Mouse (Mus musculus): ENCODE results near the gene Tcirg1. TPM values are rescaled to one million over a fixed set of nuclear protein-coding genes. Genes with fewer than 3 reads are reported as not detected.

Tcirg1 gene
- polyA plus RNA-seq, 1 experiment, result 488 TPM

GRCm38 (mm10) chr19:3942986-3943735, 36.2 kb upstream of the Tcirg1 start:
- no peak for TF ChIP-seq CTCF (IDR thresholded peaks at IDR 0.05; ENCODE audit: low read depth, low read length)
- no peak for TF ChIP-seq POLR2A (IDR thresholded peaks at IDR 0.05; ENCODE audit: borderline replicate concordance, low read depth, low read length)
- Histone ChIP-seq H3K4me3 (ENCODE audit: insufficient read depth, low read length) (no peak overlapping the region), H3K4me1 (ENCODE audit: control insufficient read depth, insufficient read depth, low read length) (peaks cover 8% of the 10 kb centered on the region; the same call in 1 of the 2 replicates), H3K27ac (ENCODE audit: insufficient read depth, low read depth, low read length) (no peak overlapping the region)

GRCm38 (mm10) chr19:3942315-3942714, 35.4 kb upstream of the Tcirg1 start:
- Histone ChIP-seq H3K4me1 (ENCODE audit: control insufficient read depth, insufficient read depth, low read length) (peaks cover 15% of the 10 kb centered on the region), H3K4me3 (ENCODE audit: insufficient read depth, low read length) (no peak overlapping the region), H3K27ac (ENCODE audit: insufficient read depth, low read depth, low read length) (no peak overlapping the region)
- TF ChIP-seq CTCF (IDR thresholded peaks at IDR 0.05; ENCODE audit: low read depth, low read length), result no peak
- no peak for TF ChIP-seq POLR2A (IDR thresholded peaks at IDR 0.05; ENCODE audit: borderline replicate concordance, low read depth, low read length)

- TF ChIP-seq POLR2A (IDR thresholded peaks at IDR 0.05; ENCODE audit: borderline replicate concordance, low read depth, low read length) (no peak), CTCF (IDR thresholded peaks at IDR 0.05; ENCODE audit: low read depth, low read length) (no peak)
- H3K27ac ChIP-seq (ENCODE audit: insufficient read depth, low read depth, low read length), result peak overlapping the region; percentile 97
- H3K4me1 ChIP-seq (ENCODE audit: control insufficient read depth, insufficient read depth, low read length), result peaks cover 44% of the 10 kb centered on the region
- H3K4me3 ChIP-seq (ENCODE audit: insufficient read depth, low read length), result peak overlapping the region; percentile 87
These were observed 29.2 kb upstream of the Tcirg1 start for GRCm38 (mm10) chr19:3935896-3936850.

- peaks cover 46% of the 10 kb centered on the region for H3K4me1 ChIP-seq (ENCODE audit: control insufficient read depth, insufficient read depth, low read length)
- TF ChIP-seq POLR2A (IDR thresholded peaks at IDR 0.05; ENCODE audit: borderline replicate concordance, low read depth, low read length) (no peak; the same call in 1 of the 2 replicates), CTCF (IDR thresholded peaks at IDR 0.05; ENCODE audit: low read depth, low read length) (no peak)
- peak within 1 kb of the TSS; percentile 87 for H3K4me3 ChIP-seq (ENCODE audit: insufficient read depth, low read length)
- H3K27ac ChIP-seq (ENCODE audit: insufficient read depth, low read depth, low read length), result peak within 1 kb of the TSS; percentile 97
These were observed 28.3 kb upstream of the Tcirg1 start, which contains the start of gene Unc93b1 for GRCm38 (mm10) chr19:3935032-3935895. Unc93b1 (plus strand) TSS chr19:3935186.

- no peak; the same call in 1 of the 2 replicates for TF ChIP-seq POLR2A (IDR thresholded peaks at IDR 0.05; ENCODE audit: borderline replicate concordance, low read depth, low read length)
- no peak for TF ChIP-seq CTCF (IDR thresholded peaks at IDR 0.05; ENCODE audit: low read depth, low read length)
- Histone ChIP-seq H3K4me3 (ENCODE audit: insufficient read depth, low read length) (peak overlapping the region; percentile 60), H3K4me1 (ENCODE audit: control insufficient read depth, insufficient read depth, low read length) (peaks cover 53% of the 10 kb centered on the region), H3K27ac (ENCODE audit: insufficient read depth, low read depth, low read length) (peak overlapping the region; percentile 90)
These were observed 24.8 kb upstream of the Tcirg1 start for GRCm38 (mm10) chr19:3931716-3932115.

- Histone ChIP-seq H3K4me1 (ENCODE audit: control insufficient read depth, insufficient read depth, low read length) (peaks cover 64% of the 10 kb centered on the region), H3K4me3 (ENCODE audit: insufficient read depth, low read length) (peak overlapping the region; percentile 60), H3K27ac (ENCODE audit: insufficient read depth, low read depth, low read length) (peak overlapping the region; percentile 90)
- no peak for TF ChIP-seq POLR2A (IDR thresholded peaks at IDR 0.05; ENCODE audit: borderline replicate concordance, low read depth, low read length)
- TF ChIP-seq CTCF (IDR thresholded peaks at IDR 0.05; ENCODE audit: low read depth, low read length), result no peak
These were observed 23.5 kb upstream of the Tcirg1 start for GRCm38 (mm10) chr19:3930262-3931057.

- TF ChIP-seq POLR2A (IDR thresholded peaks at IDR 0.05; ENCODE audit: borderline replicate concordance, low read depth, low read length) (no peak), CTCF (IDR thresholded peaks at IDR 0.05; ENCODE audit: low read depth, low read length) (no peak)
- Histone ChIP-seq H3K4me3 (ENCODE audit: insufficient read depth, low read length) (peak within 1 kb of the TSS; percentile 60), H3K4me1 (ENCODE audit: control insufficient read depth, insufficient read depth, low read length) (peaks cover 71% of the 10 kb centered on the region), H3K27ac (ENCODE audit: insufficient read depth, low read depth, low read length) (peak within 1 kb of the TSS; percentile 90)
These were observed 22.4 kb upstream of the Tcirg1 start, which contains the start of gene Aldh3b1 for GRCm38 (mm10) chr19:3929211-3929941. Aldh3b1 (minus strand) TSS chr19:3929808.

GRCm38 (mm10) chr19:3928779-3929178, 21.8 kb upstream of the Tcirg1 start:
- Histone ChIP-seq H3K4me1 (ENCODE audit: control insufficient read depth, insufficient read depth, low read length) (peaks cover 72% of the 10 kb centered on the region), H3K4me3 (ENCODE audit: insufficient read depth, low read length) (peak overlapping the region; percentile 60), H3K27ac (ENCODE audit: insufficient read depth, low read depth, low read length) (peak overlapping the region; percentile 90)
- TF ChIP-seq POLR2A (IDR thresholded peaks at IDR 0.05; ENCODE audit: borderline replicate concordance, low read depth, low read length) (no peak), CTCF (IDR thresholded peaks at IDR 0.05; ENCODE audit: low read depth, low read length) (no peak)
